In the genomic region with DNA sequence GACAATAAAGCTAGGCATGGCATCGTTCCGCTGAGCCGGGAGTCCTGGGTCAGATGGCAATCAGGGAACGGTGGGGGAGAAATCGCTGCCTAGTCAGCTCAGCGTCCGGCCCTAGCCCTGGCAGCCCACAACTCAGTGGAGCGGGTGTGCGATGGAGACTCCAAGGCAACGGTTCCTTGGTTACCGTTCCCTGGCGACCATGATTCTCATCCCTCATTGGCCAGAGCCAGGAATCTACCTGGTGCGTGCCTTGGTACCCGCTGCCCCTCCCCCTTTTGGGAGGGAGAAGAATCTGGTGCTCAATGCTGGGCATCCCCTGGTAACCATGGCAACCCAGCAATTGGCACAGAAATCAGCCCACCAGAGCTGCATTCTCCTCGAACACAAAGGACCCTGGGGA, we compare ENCODE assay signal across 8 mouse cellular contexts. TPM values are rescaled to one million over a fixed set of nuclear protein-coding genes. Genes with fewer than 3 reads are reported as not detected.
A peak's percentile ranks its signal among the peaks of the same experiment; 100 is the strongest.
DNase-seq lines count a peak whose midpoint lies in the region; ATAC-seq and TF ChIP-seq lines count a peak whose summit lies in the region.

No protein-coding gene starts in this region.

- 44% methylated on average over 15 of the region's 15 CpGs for WGBS in embryonic facial prominence, embryonic 10.5 days
- 6% methylated on average over 15 of the region's 15 CpGs for WGBS in hindbrain, postnatal 0 days
- 64% methylated on average over 15 of the region's 15 CpGs for WGBS in limb, embryonic 12.5 days

- peak overlapping the region; percentile 64 for H3K27ac ChIP-seq in gastrocnemius, adult 2 months
- H3K27ac ChIP-seq in embryonic facial prominence, embryonic 10.5 days (replicated peaks) = 0 out of 2 replicates have a peak overlapping the region, but pooled peaks have one; percentile 100
- peak overlapping the region; percentile 99 for H3K27ac ChIP-seq in hindbrain, postnatal 0 days
- 0 out of 2 replicates have a peak overlapping the region, but pooled peaks have one; percentile 17 for H3K27ac ChIP-seq in limb, embryonic 12.5 days

- peak overlapping the region; percentile 11; the same call in 1 of the 2 replicates for H3K4me3 ChIP-seq in gastrocnemius, adult 2 months
- peak overlapping the region; percentile 99 for H3K4me3 ChIP-seq in embryonic facial prominence, embryonic 10.5 days
- H3K4me3 ChIP-seq in hindbrain, postnatal 0 days (ENCODE audit: low read length) = peak overlapping the region; percentile 71
- peak overlapping the region; percentile 3; the same call in 1 of the 2 replicates for H3K4me3 ChIP-seq in limb, embryonic 12.5 days (replicated peaks)

- peaks cover 71% of the 10 kb centered on the region for H3K36me3 ChIP-seq in embryonic facial prominence, embryonic 10.5 days (replicated peaks)
- peaks cover 36% of the 10 kb centered on the region for H3K36me3 ChIP-seq in hindbrain, postnatal 0 days (ENCODE audit: insufficient read depth, low read length)
- peaks cover 67% of the 10 kb centered on the region for H3K36me3 ChIP-seq in limb, embryonic 12.5 days

- H3K9ac ChIP-seq in hindbrain, postnatal 0 days (replicated peaks; ENCODE audit: low read length) = peak overlapping the region; percentile 41
- H3K9ac ChIP-seq in limb, embryonic 12.5 days (replicated peaks) = peak overlapping the region; percentile 31; the same call in 1 of the 2 replicates

- TF ChIP-seq CTCF in gastrocnemius, adult 2 months (IDR thresholded peaks at IDR 0.05) = no peak
- no peak for TF ChIP-seq CTCF in hindbrain, postnatal 0 days (IDR thresholded peaks at IDR 0.05; ENCODE audit: low read depth)

- peak; percentile 50 for DNase-seq in gastrocnemius, adult 2 months
- DNase-seq in gastrocnemius, postnatal 36 days = no peak
- peak; percentile 61 for DNase-seq in embryonic facial prominence, embryonic 10.5 days (ENCODE audit: low spot score)
- peak; percentile 95 for DNase-seq in hindbrain, postnatal 0 days (ENCODE audit: low spot score)
- peak; percentile 91 for DNase-seq in right cerebral cortex, postnatal 4 days
- DNase-seq in urinary bladder, postnatal 10 days (ENCODE audit: low spot score) = no peak
- no peak for DNase-seq in gastrocnemius, postnatal 25 days

- ATAC-seq in hindbrain, postnatal 0 days = peak; percentile 85
- ATAC-seq in limb, embryonic 12.5 days (ENCODE audit: insufficient number of reproducible peaks, insufficient read depth, low FRiP score, low TSS enrichment, low read depth) = no peak

- intact Hi-C loops in gastrocnemius, adult 2 months (cut with DNase I) = no loop called here
- intact Hi-C loops in gastrocnemius, postnatal 36 days (cut with DNase I) = no loop called here

- peaks cover 49% of the 10 kb centered on the region for H3K4me1 ChIP-seq in embryonic facial prominence, embryonic 10.5 days
- H3K4me1 ChIP-seq in hindbrain, postnatal 0 days (ENCODE audit: insufficient read depth, low read length) = peaks cover 23% of the 10 kb centered on the region
- peaks cover 45% of the 10 kb centered on the region for H3K4me1 ChIP-seq in limb, embryonic 12.5 days (replicated peaks)

- peak overlapping the region; percentile 89 for H3K4me2 ChIP-seq in hindbrain, postnatal 0 days (ENCODE audit: low read depth, low read length)
- peak overlapping the region; percentile 80; the same call in 1 of the 2 replicates for H3K4me2 ChIP-seq in limb, embryonic 12.5 days

- no peaks in the 10 kb centered on the region for H3K27me3 ChIP-seq in embryonic facial prominence, embryonic 10.5 days (replicated peaks; ENCODE audit: low read depth, poor library complexity, severe bottlenecking)
- H3K27me3 ChIP-seq in hindbrain, postnatal 0 days (ENCODE audit: insufficient read depth, low read length) = no peaks in the 10 kb centered on the region
- no peaks in the 10 kb centered on the region for H3K27me3 ChIP-seq in limb, embryonic 12.5 days

- H3K9me3 ChIP-seq in embryonic facial prominence, embryonic 10.5 days = no peaks in the 10 kb centered on the region
- no peaks in the 10 kb centered on the region for H3K9me3 ChIP-seq in hindbrain, postnatal 0 days (ENCODE audit: low read length)
- H3K9me3 ChIP-seq in limb, embryonic 12.5 days = no peaks in the 10 kb centered on the region

RNA-seq across cellular contexts. Expression of a gene that starts 4.3 kb away (rescaled TPM):
- total RNA-seq in gastrocnemius, adult 2 months (2021) = 1 to 10 TPM; 4.9 to 7.7 TPM
- total RNA-seq in gastrocnemius, postnatal 36 days (2021) = 1 to 10 TPM; 7.7 TPM
- polyA plus RNA-seq in embryonic facial prominence, embryonic 10.5 days (2016; fragmentation: Nextera tagmentation; extraction: Ambion mirVana) = 412 and 419 TPM in 2 replicates
- total RNA-seq in hindbrain, postnatal 0 days (2014; rRNA removed) = 442 and 446 TPM in 2 replicates
- polyA plus RNA-seq in hindbrain, postnatal 0 days (2015; fragmentation: Nextera tagmentation; extraction: Ambion mirVana) = 369 and 371 TPM in 2 replicates
- 361 and 375 TPM in 2 replicates for polyA plus RNA-seq in limb, embryonic 12.5 days (2016; fragmentation: Nextera tagmentation; extraction: Ambion mirVana)
- 10 to 100 TPM; 10.3 to 16.1 TPM for total RNA-seq in gastrocnemius, postnatal 25 days (2021)

RNA-seq across cellular contexts. Expression of a gene that starts 19.5 kb away (rescaled TPM):
- under 1 TPM; 0.18 to 0.22 TPM for total RNA-seq in gastrocnemius, adult 2 months (2021)
- total RNA-seq in gastrocnemius, postnatal 36 days (2021) = under 1 TPM; 0.62 to 0.77 TPM
- 0.54 TPM in 2 replicates for polyA plus RNA-seq in embryonic facial prominence, embryonic 10.5 days (2016; fragmentation: Nextera tagmentation; extraction: Ambion mirVana)
- total RNA-seq in hindbrain, postnatal 0 days (2014; rRNA removed) = 106 and 119 TPM in 2 replicates
- polyA plus RNA-seq in hindbrain, postnatal 0 days (2015; fragmentation: Nextera tagmentation; extraction: Ambion mirVana) = 4.6 and 4.9 TPM in 2 replicates
- polyA plus RNA-seq in limb, embryonic 12.5 days (2016; fragmentation: Nextera tagmentation; extraction: Ambion mirVana) = 0.67 and 1.1 TPM in 2 replicates
- total RNA-seq in gastrocnemius, postnatal 25 days (2021) = under 1 TPM; 0.51 to 0.79 TPM

RNA-seq across cellular contexts. Expression of a gene that starts 29.9 kb away (rescaled TPM):
- 100 to 1,000 TPM; 424 to 537 TPM for total RNA-seq in gastrocnemius, adult 2 months (2021)
- total RNA-seq in gastrocnemius, postnatal 36 days (2021) = 100 to 1,000 TPM; 605 to 719 TPM
- 209 and 215 TPM in 2 replicates for polyA plus RNA-seq in embryonic facial prominence, embryonic 10.5 days (2016; fragmentation: Nextera tagmentation; extraction: Ambion mirVana)
- total RNA-seq in hindbrain, postnatal 0 days (2014; rRNA removed) = 43.4 and 49.9 TPM in 2 replicates
- 133 TPM in 2 replicates for polyA plus RNA-seq in hindbrain, postnatal 0 days (2015; fragmentation: Nextera tagmentation; extraction: Ambion mirVana)
- polyA plus RNA-seq in limb, embryonic 12.5 days (2016; fragmentation: Nextera tagmentation; extraction: Ambion mirVana) = 154 and 158 TPM in 2 replicates
- 100 to 1,000 TPM; 544 to 627 TPM for total RNA-seq in gastrocnemius, postnatal 25 days (2021)

RNA-seq across cellular contexts. Expression of a gene that starts 38.7 kb away (rescaled TPM):
- total RNA-seq in gastrocnemius, adult 2 months (2021) = 1 to 10 TPM; 9.6 to 10.0 TPM
- total RNA-seq in gastrocnemius, postnatal 36 days (2021) = 10 to 100 TPM in 1 of 2 experiments, 1 to 10 TPM in 1; 9.1 to 10.8 TPM
- polyA plus RNA-seq in embryonic facial prominence, embryonic 10.5 days (2016; fragmentation: Nextera tagmentation; extraction: Ambion mirVana) = 65.2 and 65.6 TPM in 2 replicates
- 72.2 and 72.6 TPM in 2 replicates for total RNA-seq in hindbrain, postnatal 0 days (2014; rRNA removed)
- polyA plus RNA-seq in hindbrain, postnatal 0 days (2015; fragmentation: Nextera tagmentation; extraction: Ambion mirVana) = 34.7 and 35.5 TPM in 2 replicates
- 66.6 and 69.1 TPM in 2 replicates for polyA plus RNA-seq in limb, embryonic 12.5 days (2016; fragmentation: Nextera tagmentation; extraction: Ambion mirVana)
- 10 to 100 TPM in 1 of 2 experiments, 1 to 10 TPM in 1; 9.3 to 10.2 TPM for total RNA-seq in gastrocnemius, postnatal 25 days (2021)

RNA-seq across cellular contexts. Expression of a gene that starts 45.5 kb away (rescaled TPM):
- 1 to 10 TPM in 1 of 2 experiments, under 1 TPM in 1; 0.77 to 1.5 TPM for total RNA-seq in gastrocnemius, adult 2 months (2021)
- total RNA-seq in gastrocnemius, postnatal 36 days (2021) = 1 to 10 TPM in 1 of 2 experiments, under 1 TPM in 1; 0.74 to 1.2 TPM
- 3.6 and 4.2 TPM in 2 replicates for polyA plus RNA-seq in embryonic facial prominence, embryonic 10.5 days (2016; fragmentation: Nextera tagmentation; extraction: Ambion mirVana)
- total RNA-seq in hindbrain, postnatal 0 days (2014; rRNA removed) = 4.7 and 5.2 TPM in 2 replicates
- 1.1 and 1.6 TPM in 2 replicates for polyA plus RNA-seq in hindbrain, postnatal 0 days (2015; fragmentation: Nextera tagmentation; extraction: Ambion mirVana)
- 2.4 and 2.7 TPM in 2 replicates for polyA plus RNA-seq in limb, embryonic 12.5 days (2016; fragmentation: Nextera tagmentation; extraction: Ambion mirVana)
- total RNA-seq in gastrocnemius, postnatal 25 days (2021) = 1 to 10 TPM in 1 of 2 experiments, under 1 TPM in 1; 1.00 to 1.0 TPM

Comparison
In these comparisons a context has a peak if more than half of its experiments do, and no peak if none do; other contexts are left out.
1. DNase-seq: peak in gastrocnemius, adult 2 months (single experiment), embryonic facial prominence, embryonic 10.5 days (single experiment), hindbrain, postnatal 0 days (single experiment) and right cerebral cortex, postnatal 4 days (single experiment); none in gastrocnemius, postnatal 36 days (0 of 2), urinary bladder, postnatal 10 days (single experiment) and gastrocnemius, postnatal 25 days (single experiment).
2. H3K27ac ChIP-seq: peak in every context shown above with its lines; median percentile 100 in embryonic facial prominence, embryonic 10.5 days; 99 in hindbrain, postnatal 0 days; 64 in gastrocnemius, adult 2 months; 17 in limb, embryonic 12.5 days.
3. H3K4me3 ChIP-seq: peak in every context shown above with its lines; median percentile 99 in embryonic facial prominence, embryonic 10.5 days; 71 in hindbrain, postnatal 0 days; 11 in gastrocnemius, adult 2 months; 3 in limb, embryonic 12.5 days.
4. RNA of a gene that starts 4.3 kb away (total RNA-seq): 442 to 446 TPM in hindbrain, postnatal 0 days; 10.3 to 16.1 TPM in gastrocnemius, postnatal 25 days, 4.9 to 7.7 TPM in gastrocnemius, adult 2 months and 7.7 TPM in gastrocnemius, postnatal 36 days; every median in the first group is over 10 times any median in the second.
5. RNA of a gene that starts 19.5 kb away (total RNA-seq): 106 to 119 TPM in hindbrain, postnatal 0 days; 0.51 to 0.79 TPM in gastrocnemius, postnatal 25 days, 0.62 to 0.77 TPM in gastrocnemius, postnatal 36 days and 0.18 to 0.22 TPM in gastrocnemius, adult 2 months; every median in the first group is over 10 times any median in the second.